Mouse (Mus musculus): ENCODE results near the gene Arhgef3. TPM values are rescaled to one million over a fixed set of nuclear protein-coding genes. Genes with fewer than 3 reads are reported as not detected.

Arhgef3 gene
- polyA plus RNA-seq, 1 experiment = 2.6 TPM

DNA sequence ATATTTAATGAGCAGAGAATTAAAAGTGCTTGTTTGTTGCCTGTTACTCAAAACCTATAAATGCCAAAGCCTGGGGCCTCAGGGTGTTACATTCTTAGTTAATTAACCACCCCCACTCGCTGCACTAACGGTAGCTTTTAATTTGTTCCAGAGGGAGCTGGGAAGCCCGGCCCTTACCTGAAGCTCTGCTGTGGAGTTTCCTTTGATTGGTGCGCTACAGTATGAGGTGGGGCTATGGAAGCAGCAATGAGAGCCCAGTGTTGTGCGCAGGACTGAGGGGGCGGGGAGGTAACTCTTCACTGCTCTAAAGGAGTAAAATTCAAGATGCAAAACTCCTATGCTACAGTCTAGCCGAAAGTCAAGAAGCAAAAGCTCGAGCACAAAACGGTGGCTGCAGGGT, 43.9 kb upstream of the Arhgef3 start:
- H3K27ac ChIP-seq (ENCODE audit: insufficient read depth, low read length) = peak overlapping the region; percentile 47
- H3K27me3 ChIP-seq (ENCODE audit: control insufficient read depth, insufficient read depth, low read length, poor library complexity, severe bottlenecking) = no peaks in the 10 kb centered on the region
- peak overlapping the region; percentile 56 for H3K4me3 ChIP-seq (ENCODE audit: low read depth, low read length)
- H3K36me3 ChIP-seq (ENCODE audit: control insufficient read depth, insufficient read depth, low read length, poor library complexity, severe bottlenecking) = no peaks in the 10 kb centered on the region
- peaks cover 14% of the 10 kb centered on the region for H3K4me1 ChIP-seq (ENCODE audit: control insufficient read depth, insufficient read depth, low read length)
- no peak overlapping the region for H3K9ac ChIP-seq (ENCODE audit: low read depth, poor library complexity, severe bottlenecking)
- TF ChIP-seq EP300 (IDR thresholded peaks at IDR 0.05; ENCODE audit: insufficient read depth, low read depth, low read length) = peak; percentile 69; the same call in 1 of the 2 replicates
- no peak for TF ChIP-seq CTCF (IDR thresholded peaks at IDR 0.05; ENCODE audit: low read depth, low read length)
- H3K9me3 ChIP-seq (replicated peaks; ENCODE audit: control insufficient read depth, insufficient read depth, low read length, poor library complexity, severe bottlenecking) = no peaks in the 10 kb centered on the region

- Histone ChIP-seq H3K9me3 (replicated peaks; ENCODE audit: control insufficient read depth, insufficient read depth, low read length, poor library complexity, severe bottlenecking) (no peaks in the 10 kb centered on the region), H3K4me3 (ENCODE audit: low read depth, low read length) (no peak overlapping the region), H3K4me1 (ENCODE audit: control insufficient read depth, insufficient read depth, low read length) (peaks cover 12% of the 10 kb centered on the region), H3K36me3 (ENCODE audit: control insufficient read depth, insufficient read depth, low read length, poor library complexity, severe bottlenecking) (peaks cover under 1% of the 10 kb centered on the region; the same call in 1 of the 2 replicates), H3K27ac (ENCODE audit: insufficient read depth, low read length) (peak overlapping the region; percentile 47; the same call in 1 of the 2 replicates), H3K27me3 (ENCODE audit: control insufficient read depth, insufficient read depth, low read length, poor library complexity, severe bottlenecking) (no peaks in the 10 kb centered on the region), H3K9ac (ENCODE audit: low read depth, poor library complexity, severe bottlenecking) (no peak overlapping the region)
- TF ChIP-seq EP300 (IDR thresholded peaks at IDR 0.05; ENCODE audit: insufficient read depth, low read depth, low read length) = peak; percentile 66; the same call in 1 of the 2 replicates
- TF ChIP-seq CTCF (IDR thresholded peaks at IDR 0.05; ENCODE audit: low read depth, low read length) = no peak
- TF ChIP-seq POLR2A (IDR thresholded peaks at IDR 0.05; ENCODE audit: insufficient read depth, low read length) = no peak
Measured at GRCm38 (mm10) chr14:27071985-27072384, 42.7 kb upstream of the Arhgef3 start.

- peaks cover 5% of the 10 kb centered on the region for H3K4me1 ChIP-seq (ENCODE audit: control insufficient read depth, insufficient read depth, low read length)
- H3K27me3 ChIP-seq (ENCODE audit: control insufficient read depth, insufficient read depth, low read length, poor library complexity, severe bottlenecking) = no peaks in the 10 kb centered on the region
- no peak overlapping the region for H3K9ac ChIP-seq (ENCODE audit: low read depth, poor library complexity, severe bottlenecking)
- TF ChIP-seq EP300 (IDR thresholded peaks at IDR 0.05; ENCODE audit: insufficient read depth, low read depth, low read length) (no peak), POLR2A (IDR thresholded peaks at IDR 0.05; ENCODE audit: insufficient read depth, low read length) (no peak), CTCF (IDR thresholded peaks at IDR 0.05; ENCODE audit: low read depth, low read length) (no peak)
- H3K9me3 ChIP-seq (replicated peaks; ENCODE audit: control insufficient read depth, insufficient read depth, low read length, poor library complexity, severe bottlenecking) = no peaks in the 10 kb centered on the region
- H3K36me3 ChIP-seq (ENCODE audit: control insufficient read depth, insufficient read depth, low read length, poor library complexity, severe bottlenecking) = peaks cover 8% of the 10 kb centered on the region; the same call in 1 of the 2 replicates
- H3K27ac ChIP-seq (ENCODE audit: insufficient read depth, low read length) = no peak overlapping the region
- no peak overlapping the region for H3K4me3 ChIP-seq (ENCODE audit: low read depth, low read length)
Measured at GRCm38 (mm10) chr14:27075084-27075483, 39.6 kb upstream of the Arhgef3 start.

DNA sequence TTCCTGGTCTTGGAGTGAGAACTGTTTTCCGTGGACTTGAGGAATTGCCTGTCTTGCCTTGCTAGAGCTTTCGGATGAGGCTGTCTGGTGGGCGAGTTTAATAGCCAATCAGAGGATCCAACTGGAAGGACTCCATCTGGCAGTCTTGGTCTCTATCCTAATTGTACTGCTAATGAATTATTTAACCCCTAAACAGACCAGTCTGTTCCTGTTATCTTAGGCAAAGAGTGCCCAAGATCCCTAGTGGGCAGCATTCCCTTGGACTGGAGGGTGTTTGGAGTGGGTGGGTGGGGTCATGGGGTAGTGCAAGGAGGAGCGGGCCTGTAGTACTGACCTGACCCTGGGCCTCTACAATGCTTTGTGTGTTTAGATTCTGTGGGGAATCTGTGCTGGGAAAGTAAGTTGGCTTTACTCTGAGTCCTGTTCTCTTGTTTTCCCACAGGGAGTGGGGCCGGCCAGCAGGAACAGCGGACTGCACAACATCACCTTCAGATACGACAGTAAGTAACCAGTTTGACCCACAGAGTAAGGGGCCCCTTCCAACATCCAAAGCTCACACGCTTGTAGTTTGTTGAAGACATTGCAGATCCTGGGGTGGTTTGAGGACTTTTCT, 38.7 kb upstream of the Arhgef3 start:
- Histone ChIP-seq H3K36me3 (ENCODE audit: control insufficient read depth, insufficient read depth, low read length, poor library complexity, severe bottlenecking) (peaks cover 8% of the 10 kb centered on the region; the same call in 1 of the 2 replicates), H3K4me3 (ENCODE audit: low read depth, low read length) (no peak overlapping the region), H3K27ac (ENCODE audit: insufficient read depth, low read length) (no peak overlapping the region), H3K9ac (ENCODE audit: low read depth, poor library complexity, severe bottlenecking) (no peak overlapping the region), H3K27me3 (ENCODE audit: control insufficient read depth, insufficient read depth, low read length, poor library complexity, severe bottlenecking) (no peaks in the 10 kb centered on the region), H3K9me3 (replicated peaks; ENCODE audit: control insufficient read depth, insufficient read depth, low read length, poor library complexity, severe bottlenecking) (no peaks in the 10 kb centered on the region), H3K4me1 (ENCODE audit: control insufficient read depth, insufficient read depth, low read length) (peaks cover 5% of the 10 kb centered on the region)
- TF ChIP-seq POLR2A (IDR thresholded peaks at IDR 0.05; ENCODE audit: insufficient read depth, low read length) = no peak
- TF ChIP-seq EP300 (IDR thresholded peaks at IDR 0.05; ENCODE audit: insufficient read depth, low read depth, low read length) = no peak

- Histone ChIP-seq H3K27ac (ENCODE audit: insufficient read depth, low read length) (no peak overlapping the region), H3K27me3 (ENCODE audit: control insufficient read depth, insufficient read depth, low read length, poor library complexity, severe bottlenecking) (no peaks in the 10 kb centered on the region), H3K36me3 (ENCODE audit: control insufficient read depth, insufficient read depth, low read length, poor library complexity, severe bottlenecking) (peaks cover 8% of the 10 kb centered on the region; the same call in 1 of the 2 replicates), H3K4me1 (ENCODE audit: control insufficient read depth, insufficient read depth, low read length) (peaks cover 1% of the 10 kb centered on the region), H3K9me3 (replicated peaks; ENCODE audit: control insufficient read depth, insufficient read depth, low read length, poor library complexity, severe bottlenecking) (no peaks in the 10 kb centered on the region), H3K9ac (ENCODE audit: low read depth, poor library complexity, severe bottlenecking) (no peak overlapping the region), H3K4me3 (ENCODE audit: low read depth, low read length) (no peak overlapping the region)
- no peak for TF ChIP-seq POLR2A (IDR thresholded peaks at IDR 0.05; ENCODE audit: insufficient read depth, low read length)
Measured at GRCm38 (mm10) chr14:27076522-27076920, 38.2 kb upstream of the Arhgef3 start.

DNA sequence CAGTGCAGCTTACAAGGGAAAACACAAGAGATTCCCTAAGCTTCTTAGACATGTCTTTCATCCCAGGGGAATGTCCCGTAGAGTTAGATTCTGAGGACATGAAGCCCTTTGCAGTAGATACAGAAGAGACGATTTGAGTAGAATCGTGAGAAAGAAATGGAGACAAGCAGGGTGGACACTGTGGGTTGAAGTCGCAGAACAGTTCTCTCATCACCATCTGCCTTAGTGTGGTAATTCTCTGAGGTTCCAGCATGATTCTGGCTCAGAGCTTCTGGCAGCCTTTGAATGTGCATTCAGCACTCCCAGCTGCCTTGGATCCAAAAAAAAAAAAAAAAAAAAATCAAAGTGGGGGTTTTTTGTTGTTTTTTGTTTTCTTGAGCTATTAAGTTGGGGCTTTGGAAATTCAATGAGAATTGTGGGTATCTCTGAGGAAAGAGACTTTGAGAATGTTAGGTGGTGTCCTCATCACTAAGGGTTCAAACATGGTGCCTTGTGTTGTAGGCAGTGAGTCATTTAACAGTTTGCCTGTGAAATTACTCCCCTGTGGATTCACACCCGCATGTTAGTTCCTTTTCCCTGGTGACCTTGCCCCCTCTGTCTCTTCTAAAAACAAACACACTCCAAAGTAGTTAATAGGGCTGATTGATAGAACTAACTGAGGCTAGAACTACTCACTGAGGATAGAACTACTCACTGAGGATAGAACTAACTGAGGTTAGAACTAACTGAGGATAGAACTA, 33.0 kb upstream of the Arhgef3 start:
- H3K27ac ChIP-seq (ENCODE audit: insufficient read depth, low read length) = no peak overlapping the region
- H3K9me3 ChIP-seq (replicated peaks; ENCODE audit: control insufficient read depth, insufficient read depth, low read length, poor library complexity, severe bottlenecking) = no peaks in the 10 kb centered on the region
- no peak overlapping the region for H3K9ac ChIP-seq (ENCODE audit: low read depth, poor library complexity, severe bottlenecking)
- H3K4me3 ChIP-seq (ENCODE audit: low read depth, low read length) = no peak overlapping the region
- no peaks in the 10 kb centered on the region for H3K27me3 ChIP-seq (ENCODE audit: control insufficient read depth, insufficient read depth, low read length, poor library complexity, severe bottlenecking)
- no peak for TF ChIP-seq CTCF (IDR thresholded peaks at IDR 0.05; ENCODE audit: low read depth, low read length)
- no peak for TF ChIP-seq EP300 (IDR thresholded peaks at IDR 0.05; ENCODE audit: insufficient read depth, low read depth, low read length)
- TF ChIP-seq POLR2A (IDR thresholded peaks at IDR 0.05; ENCODE audit: insufficient read depth, low read length) = no peak
- no peaks in the 10 kb centered on the region for H3K4me1 ChIP-seq (ENCODE audit: control insufficient read depth, insufficient read depth, low read length)
- H3K36me3 ChIP-seq (ENCODE audit: control insufficient read depth, insufficient read depth, low read length, poor library complexity, severe bottlenecking) = peaks cover 26% of the 10 kb centered on the region
